Mouse (Mus musculus) embryo, embryonic 10 days (tissue): ENCODE measurements around the gene Dolk.

Source experiments
- DNase-seq: peaks from one replicate; pipeline ENCODE4 v3.0.0-alpha.2; 2015; ENCODE audit warnings: low spot score

Dolk gene

DNA sequence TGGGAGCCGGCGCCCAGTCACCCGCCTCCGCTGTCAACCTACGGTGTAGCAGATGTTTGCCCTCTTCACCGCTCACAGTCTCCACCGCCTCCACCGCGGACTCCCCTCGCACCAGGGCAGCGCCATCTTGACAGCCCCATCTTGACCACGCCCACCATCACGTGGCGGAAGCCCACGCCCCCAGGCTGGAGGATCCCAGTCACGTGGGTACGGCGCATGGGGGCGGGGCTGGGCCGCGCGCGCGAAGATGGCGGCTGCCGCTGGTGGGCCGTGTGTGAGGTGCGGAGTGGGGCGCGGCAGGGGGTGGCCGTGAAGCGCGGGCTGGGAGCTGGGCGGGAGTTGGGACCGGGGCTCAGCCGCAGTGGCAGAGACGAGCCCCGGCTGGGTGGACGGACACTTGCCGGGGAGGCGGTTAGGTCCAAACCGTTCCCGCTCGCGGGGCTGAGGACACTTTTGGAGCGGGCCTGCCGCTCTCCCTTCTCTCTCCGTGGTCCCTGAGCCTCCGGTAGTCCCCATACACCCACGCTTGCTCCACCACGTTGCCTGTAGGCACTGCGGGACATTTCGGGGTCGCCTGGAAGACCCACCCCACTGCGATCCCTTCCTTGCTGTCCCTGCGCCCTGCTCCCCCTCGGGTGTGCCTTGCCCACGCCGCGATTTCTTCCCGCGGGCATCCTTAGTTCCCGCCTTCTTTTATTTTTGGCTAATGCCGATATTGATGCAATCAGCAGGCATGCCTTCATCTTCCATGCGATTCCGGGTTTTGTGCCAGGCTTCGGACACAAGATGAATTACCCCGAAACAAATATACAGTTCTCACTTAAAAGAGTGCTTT is at the start of gene Dolk, which contains the start of gene Nup188:
Gene Dolk, minus strand, starts transcription at position 143 of the 835 bp plus-strand sequence.
Gene Nup188, plus strand, starts transcription at position 206 of the 835 bp plus-strand sequence.
- peak; percentile 99 for DNase-seq

DNA sequence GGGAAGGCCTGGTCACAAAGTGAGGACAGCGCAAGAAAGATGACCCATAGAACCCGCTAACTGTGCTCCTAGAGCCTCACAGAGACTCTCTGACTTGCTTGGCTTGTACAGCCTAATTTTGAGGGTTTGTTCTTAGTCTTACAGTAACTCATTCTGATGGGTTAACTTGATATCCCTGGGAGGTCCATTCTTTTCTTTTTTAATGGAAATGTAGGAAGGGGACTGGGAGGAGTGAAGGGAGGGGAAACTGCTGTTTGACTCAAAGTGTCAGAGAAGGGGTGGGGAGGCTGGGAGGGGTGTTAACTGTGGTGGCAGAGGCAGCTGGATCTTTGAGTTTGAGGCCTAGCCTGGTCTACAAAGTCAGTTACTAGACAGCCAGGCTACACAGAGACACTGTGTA is 49.2 kb upstream of the Dolk start:
- DNase-seq = no peak

DNA sequence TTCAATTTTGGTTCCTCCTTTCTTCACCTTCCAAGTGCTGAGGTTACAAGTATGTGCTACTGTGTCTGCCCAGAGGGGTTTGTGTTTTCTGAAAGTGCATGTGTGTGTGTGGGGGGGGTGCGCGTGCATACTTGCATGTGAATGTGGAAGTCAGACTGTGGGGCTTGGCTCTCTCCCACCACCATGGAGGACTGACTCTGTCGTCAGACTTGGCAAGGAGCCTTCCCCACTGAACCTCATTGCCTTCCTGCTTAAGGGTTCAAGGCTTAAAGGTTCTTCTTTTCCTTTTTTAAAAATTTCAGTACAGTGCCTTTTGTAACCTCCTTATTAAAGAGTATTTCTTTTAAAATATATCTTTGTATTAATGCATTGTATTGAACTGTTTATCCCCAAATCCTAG is 42.7 kb upstream of the Dolk start:
- no peak for DNase-seq

DNA sequence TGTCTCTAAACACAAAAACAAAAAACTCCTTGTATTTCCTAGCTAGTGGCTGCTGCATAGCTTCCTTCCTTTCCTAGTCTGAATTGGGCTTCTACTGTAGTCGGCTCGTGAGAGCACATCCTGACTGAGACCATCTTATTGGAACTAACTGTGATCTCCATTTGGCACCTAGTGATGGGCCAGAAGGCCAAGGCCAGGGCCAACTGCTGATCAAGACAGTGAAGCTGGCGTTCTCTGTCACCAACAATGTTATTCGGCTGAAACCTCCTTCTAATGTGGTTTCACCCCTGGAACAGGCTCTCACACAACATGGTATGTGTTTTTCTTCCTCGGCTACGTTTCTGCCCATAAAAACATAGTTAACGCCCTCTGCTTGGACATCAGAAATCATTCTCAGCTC is 41.1 kb upstream of the Dolk start:
- DNase-seq = no peak

DNA sequence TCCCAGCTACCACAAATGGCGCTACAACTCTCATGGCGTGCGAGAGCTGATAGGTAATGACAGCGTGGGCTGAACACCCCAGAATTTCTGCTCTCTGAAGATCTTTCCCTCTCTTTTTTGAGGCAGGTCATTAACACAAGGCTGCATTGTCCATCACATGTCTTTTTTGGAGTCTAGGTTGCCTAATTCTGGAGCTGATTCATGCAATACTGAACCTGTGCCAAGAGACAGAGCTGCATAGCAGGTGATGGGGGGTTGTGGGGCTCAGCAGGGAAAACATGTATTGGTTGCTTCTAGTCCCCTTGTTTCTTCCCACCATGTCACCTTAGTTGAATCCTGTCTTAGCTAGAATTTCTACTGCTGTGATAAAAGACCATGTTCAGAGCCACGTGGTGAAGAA is 39.2 kb upstream of the Dolk start:
- no peak for DNase-seq

DNA sequence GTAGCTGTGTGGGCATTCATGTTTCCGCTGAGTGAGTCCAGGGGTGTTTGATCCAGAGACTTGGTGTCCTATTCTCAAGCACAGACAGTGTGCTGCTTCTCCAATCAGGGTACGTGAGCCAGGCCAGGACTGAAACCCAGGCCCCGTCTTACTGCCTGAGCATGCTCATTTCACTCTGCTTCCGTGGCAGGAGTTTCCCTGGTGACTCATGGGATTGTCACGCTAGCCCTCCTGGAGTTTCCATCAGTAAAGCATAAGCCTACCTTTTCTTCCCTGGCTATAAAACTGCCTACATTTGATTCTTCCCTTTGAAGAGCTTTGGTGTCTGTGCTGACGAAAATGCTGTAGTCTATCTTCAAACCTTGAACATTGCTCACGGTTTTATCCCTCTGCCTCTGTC is 37.0 kb upstream of the Dolk start:
- no peak for DNase-seq

DNA sequence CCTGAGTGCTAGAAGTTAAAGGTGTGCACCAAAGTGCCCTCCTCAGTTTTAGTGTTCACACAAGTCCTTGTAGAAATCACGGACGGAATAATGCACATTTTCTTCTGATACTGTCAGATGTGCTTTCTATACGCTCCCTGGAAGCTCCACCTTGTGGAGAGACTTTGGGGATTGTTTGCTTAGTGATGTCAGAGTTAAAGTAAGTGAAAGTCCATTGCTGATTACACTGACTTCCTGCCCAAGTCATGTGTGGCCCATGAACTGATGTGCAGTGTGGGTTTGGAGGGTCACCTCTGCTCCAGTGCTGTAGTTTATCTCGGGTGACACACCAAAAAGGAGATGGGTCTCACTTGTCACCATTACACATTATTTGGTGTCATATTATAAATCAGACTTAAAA is 33.1 kb upstream of the Dolk start:
- no peak for DNase-seq

DNA sequence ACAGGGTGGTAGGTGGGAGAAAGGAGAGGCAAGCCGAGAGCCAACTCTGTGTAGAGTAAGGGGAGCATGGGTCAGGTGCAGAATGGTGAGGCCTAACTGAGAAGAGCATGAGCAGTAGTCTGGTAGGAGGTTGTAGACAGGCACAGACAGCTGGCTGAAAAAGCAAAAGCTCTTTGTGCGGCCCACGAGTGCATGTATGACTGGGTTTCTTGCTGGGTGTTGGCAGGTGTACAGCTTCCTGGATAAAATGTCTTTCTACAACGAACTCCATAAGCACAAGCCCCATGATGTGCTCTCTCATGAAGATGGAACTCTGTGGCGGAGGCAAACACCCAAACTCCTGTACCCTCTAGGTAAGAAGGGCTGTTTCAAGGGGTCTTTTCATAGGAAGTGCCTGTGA is 30.8 kb upstream of the Dolk start:
- no peak for DNase-seq

DNA sequence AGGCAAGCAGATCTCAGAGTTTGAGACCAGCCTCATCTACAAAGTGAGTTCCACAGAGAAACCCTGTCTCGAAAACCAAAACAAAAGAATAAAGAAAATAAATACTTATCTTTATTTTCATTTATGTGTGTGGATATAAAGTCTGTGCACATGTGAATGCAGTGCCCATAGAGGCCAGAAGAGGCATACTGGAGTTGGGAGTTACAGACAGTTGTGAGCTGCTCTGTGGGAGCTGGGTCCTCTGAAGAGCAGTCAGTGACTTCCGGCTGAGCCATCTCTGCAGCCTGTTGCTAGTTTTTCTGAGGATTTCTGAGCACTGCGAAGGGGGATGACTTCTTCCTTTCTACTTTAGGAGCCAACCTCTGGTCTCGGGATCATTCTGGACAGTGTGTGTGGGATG is 30.0 kb upstream of the Dolk start:
- no peak for DNase-seq

DNA sequence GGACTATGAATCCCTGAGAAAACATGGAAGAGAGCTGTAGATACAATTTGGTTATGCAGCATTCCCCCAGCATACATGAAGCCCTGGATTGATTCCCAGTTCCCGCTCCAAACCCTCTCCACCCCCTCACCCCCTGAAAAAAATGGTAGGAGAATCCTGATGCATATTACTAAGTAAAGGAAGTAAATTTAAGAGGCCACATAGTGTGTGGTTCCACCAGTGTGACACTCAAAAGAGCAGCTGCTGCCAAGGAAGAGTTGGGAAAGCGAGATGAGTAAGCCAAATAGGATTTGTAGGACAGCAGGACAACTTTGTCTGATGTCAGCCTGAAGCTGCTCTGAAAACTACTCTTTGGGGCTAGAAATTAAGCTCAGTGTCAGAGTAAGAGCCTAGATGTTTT is 25.3 kb upstream of the Dolk start:
- DNase-seq = no peak

DNA sequence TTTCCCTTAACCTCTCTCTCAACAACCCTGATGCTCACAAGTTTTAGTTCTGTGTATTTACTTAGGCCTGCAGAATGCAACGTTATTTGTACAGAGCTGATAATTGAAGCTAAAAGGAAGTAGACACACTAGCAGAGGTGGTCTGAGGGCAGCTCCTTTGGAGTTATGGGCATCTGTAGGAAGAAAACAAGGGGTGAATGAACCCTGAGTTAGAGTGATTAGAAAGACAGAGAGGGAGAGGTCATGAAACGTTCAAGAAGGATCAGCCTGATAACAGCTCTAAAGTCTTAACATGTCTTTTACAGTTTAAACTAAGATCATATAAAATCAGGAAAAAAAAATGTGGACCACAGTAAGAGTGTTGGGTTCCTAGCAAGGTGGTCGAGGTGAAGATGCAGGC is 23.2 kb upstream of the Dolk start:
- DNase-seq = no peak

DNA sequence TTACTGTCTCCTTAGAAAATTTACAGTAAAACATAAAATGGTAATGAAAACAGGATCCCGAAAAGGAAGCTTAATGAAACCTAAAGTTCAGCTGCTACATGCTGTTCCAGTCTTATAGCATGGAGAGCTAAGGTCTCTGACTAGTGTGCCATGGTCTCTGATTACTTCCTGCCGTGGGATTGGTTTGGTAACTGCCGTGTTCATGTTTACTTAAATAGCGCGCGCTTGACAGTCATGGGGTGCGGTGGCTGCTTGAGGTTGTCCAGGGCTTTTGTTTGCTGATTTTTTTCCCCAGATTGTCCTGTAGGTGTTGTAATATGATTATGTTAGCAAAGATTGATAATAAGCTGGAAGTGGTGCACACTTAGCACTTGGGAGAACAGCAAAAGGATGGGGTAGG is 20.0 kb upstream of the Dolk start:
- no peak for DNase-seq

DNA sequence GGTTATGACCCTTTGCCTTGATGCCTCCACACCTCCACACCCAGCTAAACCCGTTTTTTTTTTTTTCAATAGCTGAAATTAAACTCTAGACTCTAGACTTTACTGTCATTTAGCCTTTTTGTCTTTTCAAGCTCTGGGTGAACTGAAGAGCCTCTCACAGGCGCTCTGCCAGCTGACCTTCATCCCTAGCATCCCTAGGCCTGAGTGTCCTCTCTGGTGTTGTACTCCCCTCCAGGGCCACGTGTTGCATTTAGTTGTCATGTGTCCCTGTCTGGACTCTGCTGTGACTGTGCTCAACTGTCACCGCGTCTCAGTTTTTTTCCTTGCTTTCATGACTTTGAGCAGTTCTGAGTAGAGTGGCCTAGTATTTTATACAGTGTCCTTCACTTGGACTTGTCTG is 13.8 kb upstream of the Dolk start:
- DNase-seq = no peak

DNA sequence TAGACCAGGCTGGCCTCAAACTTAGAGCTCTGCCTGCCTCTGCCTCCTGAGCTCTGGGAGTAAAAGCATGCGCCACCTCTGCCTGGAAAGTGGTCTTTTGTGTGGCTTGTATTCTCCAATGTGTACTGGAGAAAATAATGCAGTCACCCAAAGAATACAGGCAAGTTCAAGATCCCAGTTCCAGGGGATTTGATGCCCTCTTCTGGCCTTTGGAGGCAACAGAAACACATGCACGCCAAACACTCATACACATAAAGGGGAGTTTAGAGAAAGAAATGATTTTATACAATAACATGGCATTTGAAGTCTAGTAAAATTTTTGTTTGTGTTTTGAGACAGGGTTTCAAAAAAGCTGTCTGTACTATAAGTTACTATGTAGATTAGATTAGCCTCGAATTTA is 13.4 kb upstream of the Dolk start:
- no peak for DNase-seq

DNA sequence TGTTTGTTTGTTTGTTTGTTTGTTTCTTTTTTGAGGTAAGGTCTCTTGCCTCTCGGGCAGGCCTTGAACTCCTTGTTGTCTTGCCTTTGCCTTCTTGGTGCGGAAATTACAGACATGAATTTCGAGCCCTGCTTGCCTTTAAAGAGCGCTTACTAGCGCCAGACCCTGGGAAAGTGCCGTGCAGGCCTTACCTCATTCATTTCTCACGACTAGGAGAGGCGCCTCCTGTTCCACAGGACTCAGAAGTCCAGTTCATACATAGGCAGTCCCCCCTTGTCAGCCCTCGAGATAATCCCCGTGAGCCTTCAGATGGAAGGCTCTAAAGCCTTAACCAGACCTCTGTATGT is 866 bp upstream of the Dolk start:
- DNase-seq = peak; percentile 63

DNA sequence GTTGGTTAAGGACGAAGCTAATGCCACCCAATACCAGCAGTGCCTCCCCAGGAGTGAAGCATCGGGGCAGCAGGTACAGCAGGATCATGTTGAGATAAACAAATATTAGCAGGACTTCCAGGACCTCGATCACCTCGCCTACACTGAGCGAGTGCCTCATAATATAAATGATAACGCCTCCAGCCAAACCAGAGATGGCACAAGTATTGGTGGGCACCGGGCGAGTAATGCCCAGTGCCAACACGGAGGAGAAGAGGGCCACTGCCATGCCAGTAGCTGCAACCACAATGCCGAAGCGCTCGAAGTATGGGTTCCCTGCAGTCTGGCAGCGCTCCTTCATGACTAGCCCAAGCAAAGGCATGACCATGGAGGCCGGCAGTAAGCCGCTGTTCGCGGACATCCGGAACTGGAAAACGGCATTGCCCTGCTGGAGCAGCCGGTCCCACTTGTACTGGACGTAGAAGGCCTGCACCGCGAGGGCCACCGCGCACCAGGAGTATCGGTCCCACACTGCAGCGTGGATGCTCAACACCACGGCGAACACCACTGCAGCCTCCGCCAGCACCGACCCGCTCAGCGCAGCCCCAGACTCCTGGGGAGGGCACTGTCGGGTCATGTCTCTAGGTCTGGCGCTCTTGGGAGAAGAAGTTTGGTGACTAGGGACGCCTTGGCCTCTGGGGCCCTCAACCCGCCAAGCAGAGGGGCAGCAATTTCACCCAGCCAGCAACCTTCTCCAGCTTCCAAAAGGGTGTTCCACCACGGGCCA is 535 bp downstream of the Dolk start:
- peak; percentile 21 for DNase-seq

DNA sequence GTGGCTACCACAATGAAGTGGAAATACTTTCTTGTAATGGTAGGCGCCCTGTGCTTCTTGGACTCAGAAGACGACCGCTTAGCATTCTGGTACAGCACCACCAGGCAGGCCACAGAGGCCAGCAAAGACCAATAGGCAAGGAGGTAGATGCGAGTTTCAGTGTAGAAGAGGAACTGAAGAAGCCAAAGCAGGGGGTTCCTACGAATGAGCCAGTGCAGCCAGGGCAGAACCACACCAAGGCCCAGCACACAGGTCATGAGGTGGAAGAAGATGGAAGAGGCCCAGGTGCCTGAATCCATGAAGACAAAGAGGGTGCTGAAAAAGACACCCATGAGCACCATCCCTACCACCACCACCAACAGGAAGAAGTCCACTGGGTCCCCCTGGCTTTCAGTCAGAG is 1.1 kb downstream of the Dolk start:
- DNase-seq = no peak

DNA sequence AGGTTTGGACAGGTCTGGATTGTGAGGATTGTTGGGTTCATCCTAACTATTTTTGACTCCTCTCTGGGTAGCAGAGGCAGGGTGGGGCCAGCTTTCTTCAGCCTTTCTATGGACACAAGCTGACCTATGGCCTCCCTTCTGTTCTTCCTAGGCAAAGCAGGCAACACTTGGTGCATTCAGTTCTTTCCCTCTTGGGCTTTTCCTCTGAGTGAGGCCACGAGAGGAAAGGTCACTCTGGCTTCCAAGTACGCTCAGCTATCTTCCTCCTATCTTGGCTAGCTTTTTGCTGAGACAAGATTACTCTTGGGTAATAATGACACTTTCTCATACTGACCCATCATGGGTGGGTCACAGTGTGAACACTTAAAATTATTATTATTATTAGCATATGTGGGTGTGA is 2.9 kb downstream of the Dolk start:
- DNase-seq = no peak

DNA sequence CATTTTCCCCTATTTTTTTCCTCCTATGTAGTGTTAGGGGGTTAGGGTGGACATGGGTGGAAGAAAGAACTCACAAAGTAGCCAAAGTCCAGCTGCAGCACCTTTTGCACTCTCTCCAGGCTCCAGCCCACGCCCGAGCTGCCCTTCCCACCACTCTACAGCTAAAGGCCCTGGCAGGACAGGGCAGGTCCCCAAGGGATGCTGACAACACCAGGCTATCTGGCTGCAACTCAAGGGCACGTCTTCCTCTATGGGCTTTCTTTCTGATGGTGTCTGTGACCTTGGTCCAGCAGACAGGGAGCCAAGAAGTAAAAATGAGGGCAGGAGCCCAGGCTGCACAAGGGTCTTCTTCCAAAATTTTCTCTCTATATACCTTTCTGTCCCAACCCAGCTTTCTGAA is 4.5 kb downstream of the Dolk start:
- DNase-seq = no peak

DNA sequence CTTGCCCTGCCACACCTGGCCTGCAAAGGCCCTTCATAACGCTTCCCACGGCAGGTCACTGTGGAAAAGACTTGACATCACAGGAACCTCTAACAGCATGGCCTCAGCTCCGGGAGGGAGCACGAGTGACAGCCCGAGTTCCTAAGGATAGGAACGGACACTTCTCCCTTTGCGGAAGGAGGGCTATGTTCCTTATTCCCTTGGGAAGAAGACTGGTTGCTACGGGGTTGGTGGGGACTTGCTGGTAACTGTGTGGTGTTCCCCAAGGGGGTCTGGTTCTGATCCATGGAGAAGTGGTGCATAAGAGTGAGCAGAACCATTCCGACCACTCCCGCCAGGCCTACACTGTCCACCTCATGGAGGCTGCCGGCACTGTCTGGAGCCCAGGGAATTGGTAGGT is 5.4 kb downstream of the Dolk start, which contains the start of gene Gm28038:
Gene Gm28038, plus strand, starts transcription at position 301 of the 400 bp plus-strand sequence.
- DNase-seq = no peak

DNA sequence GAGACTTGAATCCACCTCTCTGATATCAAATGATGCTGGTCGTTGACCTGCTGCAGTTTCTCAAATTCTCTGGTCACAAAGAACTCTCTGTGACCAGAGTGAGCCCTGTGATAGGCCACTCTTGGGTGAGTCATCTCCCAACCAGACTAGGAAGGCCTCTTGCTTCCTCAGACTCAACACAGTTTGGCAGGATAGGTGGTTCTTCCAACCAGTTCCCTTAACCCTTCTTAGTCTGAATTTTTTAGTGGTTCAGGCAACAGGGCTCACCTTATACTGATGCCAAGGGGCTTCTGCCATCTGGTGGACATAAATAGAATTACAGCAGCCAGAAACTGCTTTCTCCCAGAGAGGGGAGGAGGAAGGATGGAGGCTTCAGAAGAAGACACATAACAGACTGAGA is 16.0 kb downstream of the Dolk start:
- DNase-seq = peak; percentile 67

DNA sequence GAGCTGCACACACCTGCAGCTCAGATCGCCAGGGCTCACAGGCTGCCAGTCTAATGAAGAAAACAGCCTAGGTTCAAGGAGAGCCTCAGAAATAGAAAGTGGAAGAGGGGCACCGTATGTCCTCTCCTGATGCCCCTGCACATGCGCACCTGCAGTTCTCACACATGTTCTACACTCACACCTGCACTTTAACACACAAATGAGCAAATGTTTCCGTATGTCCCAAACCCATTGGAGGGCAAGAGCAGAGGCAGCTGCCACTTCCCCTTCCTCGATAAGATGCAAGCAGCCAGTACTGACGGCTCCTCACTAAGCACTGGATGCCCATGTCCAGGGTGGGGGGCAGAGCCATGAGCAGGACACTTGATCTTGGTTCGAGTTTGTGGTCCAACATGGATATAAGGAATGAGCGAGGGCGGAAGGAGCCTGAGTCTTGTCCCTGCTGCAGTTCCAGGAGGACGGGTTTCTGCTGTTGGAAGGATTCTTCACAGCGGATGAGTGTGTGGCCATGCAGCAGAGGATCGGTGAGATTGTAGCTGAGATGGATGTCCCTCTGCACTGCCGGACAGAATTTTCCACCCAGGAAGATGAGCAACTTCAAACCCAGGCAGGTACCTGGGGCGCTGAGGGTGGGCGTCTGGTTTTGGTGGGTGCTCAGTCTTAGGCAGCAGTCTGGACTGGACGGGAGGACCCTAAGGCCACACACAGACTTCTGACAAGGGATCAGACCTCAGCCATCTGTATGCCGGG is 16.7 kb downstream of the Dolk start:
- no peak for DNase-seq

DNA sequence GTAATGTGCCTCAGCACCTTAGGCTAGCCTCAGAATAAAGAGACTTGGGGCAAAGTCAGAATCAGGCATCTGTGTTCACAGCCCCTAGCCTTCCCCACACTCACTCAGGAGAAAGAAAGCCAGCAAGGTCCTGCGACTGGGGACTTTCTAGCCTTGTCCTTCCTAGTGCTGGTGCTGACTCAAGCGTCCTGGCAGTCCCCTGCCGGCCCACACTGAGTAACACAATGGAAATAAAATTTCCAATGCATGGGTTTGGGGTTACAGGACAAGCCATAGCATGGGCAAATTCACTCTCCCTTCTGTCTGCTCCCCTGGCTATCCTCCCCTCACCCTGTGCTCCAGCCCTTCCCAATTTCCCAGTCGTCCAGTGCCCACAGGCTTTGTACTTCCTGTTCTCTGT is 17.8 kb downstream of the Dolk start:
- no peak for DNase-seq
